Mouse (Mus musculus) embryonic fibroblast, embryonic 13.5 days (primary cell): ENCODE data around the gene Spns3.

Source experiments
- CTCF ChIP-seq: IDR thresholded peaks from 2 replicates; pipeline ENCODE4 v1.5.1; 2011; ENCODE audit warnings: mild to moderate bottlenecking, control low read depth, low read length, moderate library complexity, borderline replicate concordance; ENCODE audit not compliant: insufficient read depth
- POLR2A ChIP-seq: IDR thresholded peaks from 2 replicates; pipeline ENCODE4 v1.6.1; 2011; ENCODE audit warnings: low read depth, mild to moderate bottlenecking, control low read depth, low read length, moderate library complexity

- TF ChIP-seq CTCF (no peak), POLR2A (no peak)
Observed at GRCm38 (mm10) chr11:72519189-72519588, 31.1 kb downstream of the Spns3 start.
